Mouse (Mus musculus): Measurements from ENCODE around the gene Trmt10a.

- TF ChIP-seq CTCF (IDR thresholded peaks at IDR 0.05) (no peak), EP300 (IDR thresholded peaks at IDR 0.05; ENCODE audit: insufficient read depth, low read depth, low read length) (no peak), POLR2A (IDR thresholded peaks at IDR 0.05; ENCODE audit: insufficient read depth, low read depth, low read length) (no peak)
These were observed 5.6 kb downstream of the Trmt10a start for GRCm38 (mm10) chr3:138148811-138149210.
